Comparison of ENCODE assay signal across 8 mouse cellular contexts in the genomic region with DNA sequence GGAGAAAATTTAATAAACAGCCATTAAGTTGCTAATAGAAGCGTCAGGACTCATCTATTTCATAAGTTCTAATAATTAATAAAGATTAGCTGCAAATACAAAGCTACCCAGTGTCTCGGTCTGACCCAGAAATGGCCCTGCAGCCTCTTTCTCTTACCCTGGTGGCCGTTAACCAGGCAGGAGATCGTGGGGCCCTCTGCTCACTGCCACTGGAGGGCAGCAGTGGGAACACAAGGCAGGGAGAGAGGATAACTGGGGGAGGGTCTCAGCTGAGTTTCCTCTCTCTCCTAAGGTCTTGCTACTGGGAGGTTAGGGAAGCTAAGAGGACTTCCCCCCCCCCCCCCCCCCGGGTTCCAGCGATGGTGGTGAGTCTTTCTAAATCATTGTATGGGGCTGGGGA.
DNase-seq lines count a peak whose midpoint lies in the region; ATAC-seq and TF ChIP-seq lines count a peak whose summit lies in the region.

No protein-coding gene starts in this region.

- no peaks in the 10 kb centered on the region for H3K36me3 ChIP-seq in forebrain, postnatal 0 days (ENCODE audit: insufficient read depth)
- no peaks in the 10 kb centered on the region for H3K36me3 ChIP-seq in forebrain, embryonic 15.5 days
- no peaks in the 10 kb centered on the region for H3K36me3 ChIP-seq in thymus, adult 2 months (ENCODE audit: control insufficient read depth, insufficient read depth, low read length)

- peak; percentile 72 for TF ChIP-seq CTCF in forebrain, postnatal 0 days (IDR thresholded peaks at IDR 0.05; ENCODE audit: low read depth)
- TF ChIP-seq CTCF in thymus, adult 2 months (IDR thresholded peaks at IDR 0.05; ENCODE audit: borderline replicate concordance, control insufficient read depth, extremely low read depth, insufficient read depth, low read length, poor library complexity) = peak; percentile 93

- H3K4me1 ChIP-seq in forebrain, postnatal 0 days (ENCODE audit: insufficient read depth) = no peaks in the 10 kb centered on the region
- no peaks in the 10 kb centered on the region for H3K4me1 ChIP-seq in forebrain, embryonic 15.5 days
- H3K4me1 ChIP-seq in thymus, adult 2 months (replicated peaks; ENCODE audit: control insufficient read depth, insufficient read depth, low read length) = no peaks in the 10 kb centered on the region

- H3K9me3 ChIP-seq in forebrain, postnatal 0 days (ENCODE audit: low read length) = no peaks in the 10 kb centered on the region
- H3K9me3 ChIP-seq in forebrain, embryonic 15.5 days = no peaks in the 10 kb centered on the region

- no peak for DNase-seq in forebrain, postnatal 0 days
- DNase-seq in thymus, adult 2 months = peak; percentile 58
- DNase-seq in thymus, adult 18-20 months = no peak
- peak; percentile 22 for DNase-seq in induced T-regulatory cell, adult 2 months (ENCODE audit: low read depth)
- peak; percentile 80 for DNase-seq in retina, embryonic 14.5 days (ENCODE audit: low spot score)
- no peak for DNase-seq in ovary, postnatal 14 days (ENCODE audit: low spot score)

- ATAC-seq in forebrain, postnatal 0 days = no peak
- ATAC-seq in forebrain, embryonic 15.5 days (replicated peaks) = no peak
- ATAC-seq in monocyte, adult 5-6 weeks (replicated peaks; ENCODE audit: insufficient number of reproducible peaks, low FRiP score, low TSS enrichment, poor library complexity, severe bottlenecking) = no peak

- no peaks in the 10 kb centered on the region for H3K27me3 ChIP-seq in forebrain, postnatal 0 days (ENCODE audit: insufficient read depth, low read length)
- H3K27me3 ChIP-seq in forebrain, embryonic 15.5 days = no peaks in the 10 kb centered on the region
- no peaks in the 10 kb centered on the region for H3K27me3 ChIP-seq in thymus, adult 2 months (ENCODE audit: control insufficient read depth, insufficient read depth, low read length)

- WGBS in forebrain, postnatal 0 days = 12% methylated on average over 6 of the region's 6 CpGs
- 8% methylated on average over 6 of the region's 6 CpGs for WGBS in forebrain, embryonic 15.5 days
- WGBS in thymus, adult 2 months = 21% methylated on average over 5 of the region's 6 CpGs

- no peak for TF ChIP-seq POLR2A in thymus, adult 2 months (IDR thresholded peaks at IDR 0.05; ENCODE audit: control insufficient read depth, extremely low read depth, insufficient read depth, low read length, poor library complexity)

- H3K9ac ChIP-seq in forebrain, postnatal 0 days = no peak overlapping the region
- no peak overlapping the region for H3K9ac ChIP-seq in forebrain, embryonic 15.5 days (replicated peaks)

- H3K4me3 ChIP-seq in forebrain, postnatal 0 days (ENCODE audit: low read depth, low read length) = no peak overlapping the region
- H3K4me3 ChIP-seq in forebrain, embryonic 15.5 days = no peak overlapping the region
- no peak overlapping the region for H3K4me3 ChIP-seq in thymus, adult 2 months (ENCODE audit: control insufficient read depth, insufficient read depth, low read length)

- H3K4me2 ChIP-seq in forebrain, postnatal 0 days (ENCODE audit: low read depth) = no peak overlapping the region
- no peak overlapping the region for H3K4me2 ChIP-seq in forebrain, embryonic 15.5 days (replicated peaks)

- H3K27ac ChIP-seq in forebrain, postnatal 0 days (ENCODE audit: low read depth, low read length) = no peak overlapping the region
- no peak overlapping the region for H3K27ac ChIP-seq in forebrain, embryonic 15.5 days (replicated peaks)
- H3K27ac ChIP-seq in thymus, adult 2 months (ENCODE audit: control insufficient read depth, insufficient read depth, low read length) = no peak overlapping the region

Comparison
In these comparisons a context has a peak if more than half of its experiments do, and no peak if none do; other contexts are left out.
1. DNase-seq: peak in thymus, adult 2 months (single experiment), induced T-regulatory cell, adult 2 months (single experiment) and retina, embryonic 14.5 days (single experiment); none in forebrain, postnatal 0 days (single experiment), thymus, adult 18-20 months (0 of 2) and ovary, postnatal 14 days (single experiment).